Comparison of ENCODE assay signal across 8 mouse cellular contexts in the genomic region with DNA sequence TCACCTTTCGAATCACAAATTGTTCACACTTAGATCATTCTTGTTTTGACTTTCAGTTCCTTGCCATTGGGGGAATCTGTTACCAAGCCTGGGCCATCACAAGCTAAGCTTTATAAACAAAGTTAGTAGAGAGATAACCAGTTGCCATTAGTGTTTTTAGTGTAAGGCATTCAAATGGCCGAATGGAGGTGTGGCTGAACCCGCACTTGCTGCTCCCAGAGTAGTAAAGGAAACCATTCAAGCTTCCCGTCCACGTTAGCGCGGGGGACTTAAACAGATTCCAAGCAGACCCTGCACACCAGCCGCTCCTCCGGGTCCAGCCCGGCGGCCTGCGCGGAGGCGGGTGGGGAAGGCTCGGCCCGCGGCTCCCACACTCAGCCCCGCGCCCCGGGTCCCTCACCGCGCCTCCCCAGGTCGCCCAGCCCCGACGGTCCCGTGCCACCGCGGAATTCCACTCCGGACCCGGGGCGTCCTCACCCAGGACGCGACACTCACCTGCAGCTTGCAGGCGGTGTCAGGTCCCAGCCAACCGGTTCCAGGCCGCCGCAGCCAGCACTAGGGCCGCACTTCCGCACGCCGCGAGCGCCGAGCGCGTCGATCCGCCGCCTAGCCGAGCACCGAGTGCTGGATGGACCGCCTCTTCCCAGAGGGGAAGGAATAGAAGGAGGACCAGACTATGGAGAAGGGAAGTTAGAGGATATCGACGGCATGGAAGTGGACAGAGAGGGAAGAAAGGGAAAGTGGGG. TPM values are rescaled to one million over a fixed set of nuclear protein-coding genes. Genes with fewer than 3 reads are reported as not detected.
A peak's percentile ranks its signal among the peaks of the same experiment; 100 is the strongest.
DNase-seq lines count a peak whose midpoint lies in the region; ATAC-seq and TF ChIP-seq lines count a peak whose summit lies in the region.

A gene (minus strand): TSS at position 593 of the 746 bp plus-strand sequence.
A gene (plus strand): TSS at position 704 of the 746 bp plus-strand sequence.

- 0 out of 2 replicates have a peak, but pooled peaks cover 4% of the 10 kb centered on the region for H3K27me3 ChIP-seq in embryonic facial prominence, embryonic 10.5 days (replicated peaks; ENCODE audit: low read depth, poor library complexity, severe bottlenecking)
- H3K27me3 ChIP-seq in intestine, postnatal 0 days (replicated peaks; ENCODE audit: control insufficient read depth, insufficient read depth, low read length): no peaks in the 10 kb centered on the region
- H3K27me3 ChIP-seq in limb, embryonic 10.5 days (ENCODE audit: low read depth, poor library complexity, severe bottlenecking): no peaks in the 10 kb centered on the region; the same call in 1 of the 2 replicates
- no peaks in the 10 kb centered on the region; the same call in 1 of the 2 replicates for H3K27me3 ChIP-seq in midbrain, embryonic 12.5 days

- peak; percentile 99 for ATAC-seq in intestine, postnatal 0 days
- ATAC-seq in midbrain, embryonic 12.5 days (ENCODE audit: low FRiP score, low read depth): peak; percentile 98

- peak within 1 kb of the TSS; percentile 73 for H3K4me2 ChIP-seq in intestine, postnatal 0 days (replicated peaks; ENCODE audit: low read depth)
- H3K4me2 ChIP-seq in midbrain, embryonic 12.5 days (replicated peaks): peak within 1 kb of the TSS; percentile 66

- H3K4me1 ChIP-seq in embryonic facial prominence, embryonic 10.5 days: peaks cover 38% of the 10 kb centered on the region
- H3K4me1 ChIP-seq in intestine, postnatal 0 days (replicated peaks; ENCODE audit: control insufficient read depth, insufficient read depth, low read length): no peaks in the 10 kb centered on the region
- peaks cover 16% of the 10 kb centered on the region; the same call in 1 of the 2 replicates for H3K4me1 ChIP-seq in limb, embryonic 10.5 days
- H3K4me1 ChIP-seq in midbrain, embryonic 12.5 days: peaks cover 7% of the 10 kb centered on the region; the same call in 1 of the 2 replicates

- H3K9ac ChIP-seq in intestine, postnatal 0 days (ENCODE audit: low read depth, low read length): peak within 1 kb of the TSS; percentile 91
- peak within 1 kb of the TSS; percentile 77 for H3K9ac ChIP-seq in midbrain, embryonic 12.5 days (replicated peaks)

- DNase-seq in layer of hippocampus, adult 11-12 months (ENCODE audit: low spot score): peak; percentile 75
- DNase-seq in layer of hippocampus, adult 9-10 months (ENCODE audit: low spot score): no peak
- DNase-seq in embryonic facial prominence, embryonic 10.5 days (ENCODE audit: low spot score): peak; percentile 92
- DNase-seq in gastrocnemius, postnatal 4 days (ENCODE audit: low spot score in 2 of 2): peak; percentile 52 to 83
- DNase-seq in limb, embryonic 10.5 days (ENCODE audit: low spot score): peak; percentile 94
- DNase-seq in skeletal muscle tissue, adult 2 months (ENCODE audit: low read depth, low spot score): peak; percentile 71

- WGBS in embryonic facial prominence, embryonic 10.5 days: under 1% methylated on average over 54 of the region's 54 CpGs
- 1% methylated on average over 54 of the region's 54 CpGs for WGBS in intestine, postnatal 0 days
- under 1% methylated on average over 54 of the region's 54 CpGs for WGBS in limb, embryonic 10.5 days
- WGBS in midbrain, embryonic 12.5 days: under 1% methylated on average over 54 of the region's 54 CpGs

- H3K9me3 ChIP-seq in embryonic facial prominence, embryonic 10.5 days: no peaks in the 10 kb centered on the region
- no peaks in the 10 kb centered on the region for H3K9me3 ChIP-seq in intestine, postnatal 0 days (ENCODE audit: control insufficient read depth)
- no peaks in the 10 kb centered on the region for H3K9me3 ChIP-seq in limb, embryonic 10.5 days (replicated peaks)
- no peaks in the 10 kb centered on the region for H3K9me3 ChIP-seq in midbrain, embryonic 12.5 days

- H3K27ac ChIP-seq in embryonic facial prominence, embryonic 10.5 days (replicated peaks): peak within 1 kb of the TSS; percentile 95
- peak within 1 kb of the TSS; percentile 94 for H3K27ac ChIP-seq in intestine, postnatal 0 days (ENCODE audit: low read depth, low read length)
- H3K27ac ChIP-seq in limb, embryonic 10.5 days: peak within 1 kb of the TSS; percentile 94
- peak within 1 kb of the TSS; percentile 84 for H3K27ac ChIP-seq in midbrain, embryonic 12.5 days (replicated peaks)

- no peaks in the 10 kb centered on the region for H3K36me3 ChIP-seq in embryonic facial prominence, embryonic 10.5 days (replicated peaks)
- no peaks in the 10 kb centered on the region for H3K36me3 ChIP-seq in intestine, postnatal 0 days (ENCODE audit: control insufficient read depth, insufficient read depth)
- H3K36me3 ChIP-seq in limb, embryonic 10.5 days: no peaks in the 10 kb centered on the region
- H3K36me3 ChIP-seq in midbrain, embryonic 12.5 days: no peaks in the 10 kb centered on the region

- H3K4me3 ChIP-seq in embryonic facial prominence, embryonic 10.5 days: peak within 1 kb of the TSS; percentile 90
- H3K4me3 ChIP-seq in intestine, postnatal 0 days (ENCODE audit: low read depth, low read length): peak within 1 kb of the TSS; percentile 96
- H3K4me3 ChIP-seq in limb, embryonic 10.5 days: peak within 1 kb of the TSS; percentile 89
- peak within 1 kb of the TSS; percentile 87 for H3K4me3 ChIP-seq in midbrain, embryonic 12.5 days

- no peak for TF ChIP-seq CTCF in intestine, postnatal 0 days (IDR thresholded peaks at IDR 0.05; ENCODE audit: low read depth)

RNA-seq across cellular contexts. Expression of the first gene that starts in this region (rescaled TPM):
- 37.4 and 38.7 TPM in 2 replicates for polyA plus RNA-seq in embryonic facial prominence, embryonic 10.5 days (2016; fragmentation: Nextera tagmentation; extraction: Ambion mirVana)
- 10 to 100 TPM; 20.5 to 20.9 TPM for total RNA-seq in gastrocnemius, postnatal 4 days (2021)
- 10.7 and 11.1 TPM in 2 replicates for polyA plus RNA-seq in intestine, postnatal 0 days (2015; fragmentation: Nextera tagmentation; extraction: Ambion mirVana)
- polyA plus RNA-seq in limb, embryonic 10.5 days (2016; fragmentation: Nextera tagmentation; extraction: Ambion mirVana): 25.2 and 31.1 TPM in 2 replicates
- polyA plus RNA-seq in midbrain, embryonic 12.5 days (2016; fragmentation: Nextera tagmentation; extraction: Ambion mirVana): 45.6 and 46.2 TPM in 2 replicates

RNA-seq across cellular contexts. Expression of the second gene that starts in this region (rescaled TPM):
- polyA plus RNA-seq in embryonic facial prominence, embryonic 10.5 days (2016; fragmentation: Nextera tagmentation; extraction: Ambion mirVana): 0.14 and 0.19 TPM in 2 replicates
- not detected for total RNA-seq in gastrocnemius, postnatal 4 days (2021)
- 0.10 TPM in 1 of 2 replicates, not detected in the other for polyA plus RNA-seq in intestine, postnatal 0 days (2015; fragmentation: Nextera tagmentation; extraction: Ambion mirVana)
- 0.11 TPM in 1 of 2 replicates, not detected in the other for polyA plus RNA-seq in limb, embryonic 10.5 days (2016; fragmentation: Nextera tagmentation; extraction: Ambion mirVana)
- polyA plus RNA-seq in midbrain, embryonic 12.5 days (2016; fragmentation: Nextera tagmentation; extraction: Ambion mirVana): 0.13 TPM in 2 replicates
